Mouse (Mus musculus) CH12.LX (cell line): ENCODE data around the gene Hexdc. TPM values are rescaled to one million over a fixed set of nuclear protein-coding genes. Genes with fewer than 3 reads are reported as not detected.

ENCODE experiments used
- DNase-seq: peaks from one replicate; pipeline ENCODE4 v3.0.0-alpha.2; 2013; ENCODE audit errors: extremely low read depth
- H3K27ac ChIP-seq: 2 replicates; pipeline ENCODE4 v1.5.1; 2012; ENCODE audit warnings: low read depth, mild to moderate bottlenecking, control low read depth, moderate library complexity; ENCODE audit not compliant: insufficient read depth
- H3K27me3 ChIP-seq: replicated peaks from 2 replicates; pipeline ENCODE3; 2012; ENCODE audit warnings: inconsistent platforms
- H3K36me3 ChIP-seq, 2 experiments: replicated peaks in 1 of 2; 2 replicates each; pipeline versions ENCODE3 to v1.6.1; 2012; ENCODE audit warnings: inconsistent platforms in 1 of 2, low read length in 1 of 2, mild to moderate bottlenecking in 1 of 2, mixed read lengths in 1 of 2, moderate library complexity in 1 of 2; ENCODE audit not compliant: control insufficient read depth in 1 of 2, insufficient read depth in 1 of 2
- H3K4me1 ChIP-seq, 2 experiments: 2 replicates each; pipeline ENCODE4 v1.6.1; 2012; ENCODE audit warnings: inconsistent platforms in 1 of 2, moderate library complexity in 1 of 2; ENCODE audit not compliant: insufficient read depth in 2 of 2, control insufficient read depth in 1 of 2
- H3K4me2 ChIP-seq: 2 replicates; pipeline ENCODE4 v1.6.1; 2012; ENCODE audit warnings: low read depth, mild to moderate bottlenecking, control low read depth; ENCODE audit not compliant: poor library complexity, insufficient read depth, severe bottlenecking
- H3K4me3 ChIP-seq, 3 experiments: fragments of 150-350 bp in 1 of 3; sonication (generic) in 1 of 3; replicated peaks in 1 of 3; 2 replicates each; pipeline versions ENCODE3 to v1.5.1; 2011 to 2012; ENCODE audit warnings: low read depth in 2 of 3, low read length in 2 of 3, mild to moderate bottlenecking in 2 of 3, moderate library complexity in 2 of 3, control low read depth in 1 of 3, improper control_type of control experiment in 1 of 3, inconsistent platforms in 1 of 3, mixed read lengths in 1 of 3; ENCODE audit not compliant: poor library complexity in 1 of 3
- H3K79me2 ChIP-seq: replicated peaks from 2 replicates; pipeline ENCODE4 v1.6.1; 2012; ENCODE audit warnings: mild to moderate bottlenecking, moderate library complexity; ENCODE audit not compliant: control insufficient read depth, poor library complexity, insufficient read depth, severe bottlenecking; ENCODE audit errors: extremely low read depth
- H3K9ac ChIP-seq: 2 replicates; pipeline ENCODE4 v1.6.1; 2012; ENCODE audit warnings: low read depth, mild to moderate bottlenecking, control low read depth, moderate library complexity; ENCODE audit not compliant: insufficient read depth
- H3K9me3 ChIP-seq: replicated peaks from 2 replicates; pipeline ENCODE3; 2012; ENCODE audit warnings: low read length, inconsistent platforms, mixed read lengths
- CHD1 ChIP-seq: IDR thresholded peaks from 2 replicates; pipeline ENCODE4 v1.6.1; 2012; ENCODE audit warnings: low read depth, low read length, improper control_type of control experiment, inconsistent platforms
- CHD2 ChIP-seq: IDR thresholded peaks from 2 replicates; pipeline ENCODE4 v1.6.1; 2011; ENCODE audit warnings: low read length, improper control_type of control experiment
- CTCF ChIP-seq, 2 experiments: IDR thresholded peaks in 1 of 2; conservative IDR thresholded peaks in 1 of 2; 2 replicates each; pipeline ENCODE4 v1.5.1; 2011 to 2012; ENCODE audit warnings: low read depth in 2 of 2, low read length in 2 of 2, improper control_type of control experiment in 1 of 2, inconsistent platforms in 1 of 2, mild to moderate bottlenecking in 1 of 2, moderate library complexity in 1 of 2
- ELF1 ChIP-seq: IDR thresholded peaks from 2 replicates; pipeline ENCODE4 v1.6.1; 2014; ENCODE audit warnings: low read depth, mild to moderate bottlenecking, inconsistent platforms, low read length, improper control_type of control experiment
- EP300 ChIP-seq: IDR thresholded peaks from 2 replicates; pipeline ENCODE4 v1.6.1; 2011; ENCODE audit warnings: low read length, improper control_type of control experiment
- GABPA ChIP-seq: IDR thresholded peaks from 2 replicates; pipeline ENCODE4 v1.6.1; 2012; ENCODE audit warnings: low read depth, low read length, improper control_type of control experiment, inconsistent platforms; ENCODE audit not compliant: insufficient replicate concordance
- HCFC1 ChIP-seq: IDR thresholded peaks from 2 replicates; pipeline ENCODE4 v1.6.1; 2012; ENCODE audit warnings: low read depth, mild to moderate bottlenecking, inconsistent platforms, low read length, improper control_type of control experiment
- IRF4 ChIP-seq: IDR thresholded peaks from 2 replicates; pipeline ENCODE4 v1.6.1; 2014; ENCODE audit warnings: low read depth, mild to moderate bottlenecking, inconsistent platforms, low read length, improper control_type of control experiment
- JUN ChIP-seq: IDR thresholded peaks from 2 replicates; pipeline ENCODE4 v1.6.1; 2011; ENCODE audit warnings: low read depth, mild to moderate bottlenecking, low read length, improper control_type of control experiment, moderate library complexity; ENCODE audit not compliant: insufficient read depth
- MAFK ChIP-seq: IDR thresholded peaks from 2 replicates; pipeline ENCODE4 v1.6.1; 2011; ENCODE audit warnings: low read length, improper control_type of control experiment; ENCODE audit not compliant: insufficient replicate concordance
- MAZ ChIP-seq: IDR thresholded peaks from 2 replicates; pipeline ENCODE4 v1.6.1; 2012; ENCODE audit warnings: low read depth, mild to moderate bottlenecking, inconsistent platforms, low read length, improper control_type of control experiment, moderate library complexity
- MXI1 ChIP-seq: IDR thresholded peaks from 2 replicates; pipeline ENCODE4 v1.6.1; 2011; ENCODE audit warnings: mild to moderate bottlenecking, low read depth, low read length, improper control_type of control experiment
- MYC ChIP-seq: IDR thresholded peaks from 2 replicates; pipeline ENCODE4 v1.6.1; 2011; ENCODE audit warnings: low read depth, mild to moderate bottlenecking, improper control_type of control experiment, low read length
- NELFE ChIP-seq: IDR thresholded peaks from 2 replicates; pipeline ENCODE4 v1.6.1; 2011; ENCODE audit warnings: low read depth, low read length, improper control_type of control experiment
- NRF1 ChIP-seq: IDR thresholded peaks from 2 replicates; pipeline ENCODE4 v1.6.1; 2014; ENCODE audit warnings: low read depth, mild to moderate bottlenecking, inconsistent platforms, low read length, improper control_type of control experiment, moderate library complexity
- POLR2A ChIP-seq: IDR thresholded peaks from 2 replicates; pipeline ENCODE4 v1.6.1; 2011; ENCODE audit warnings: low read depth, mild to moderate bottlenecking, improper control_type of control experiment, low read length
- POLR2AphosphoS2 ChIP-seq: IDR thresholded peaks from 2 replicates; pipeline ENCODE4 v1.6.1; 2011; ENCODE audit warnings: low read depth, low read length, improper control_type of control experiment
- RAD21 ChIP-seq: IDR thresholded peaks from 2 replicates; pipeline ENCODE4 v1.6.1; 2011; ENCODE audit warnings: low read depth, mild to moderate bottlenecking, low read length, improper control_type of control experiment, moderate library complexity
- RCOR1 ChIP-seq: conservative IDR thresholded peaks from 2 replicates; pipeline ENCODE4 v1.6.1; 2012; ENCODE audit warnings: low read depth, mild to moderate bottlenecking, inconsistent platforms, low read length, improper control_type of control experiment
- SIN3A ChIP-seq: IDR thresholded peaks from 2 replicates; pipeline ENCODE4 v1.6.1; 2012; ENCODE audit warnings: low read length, improper control_type of control experiment, inconsistent platforms
- SMC3 ChIP-seq: IDR thresholded peaks from 2 replicates; pipeline ENCODE4 v1.6.1; 2011; ENCODE audit warnings: low read depth, low read length, improper control_type of control experiment
- ZC3H11A ChIP-seq: IDR thresholded peaks from 2 replicates; pipeline ENCODE4 v1.6.1; 2012; ENCODE audit warnings: low read depth, mild to moderate bottlenecking, inconsistent platforms, low read length, improper control_type of control experiment
- ZKSCAN1 ChIP-seq: IDR thresholded peaks from 2 replicates; pipeline ENCODE4 v1.6.1; 2012; ENCODE audit warnings: low read depth, inconsistent platforms, low read length, improper control_type of control experiment, borderline replicate concordance
- dilution Hi-C: fragments of 300-500 bp; cut with MboI; formaldehyde crosslinking; loops from 2 replicates; pipeline ENCODE4 v1.14.3; 2020; ENCODE audit warnings: low sequenced_read_pairs; ENCODE audit not compliant: extremely low pct_unique_long_range_greater_than_20kb, extremely low pct_ligation_motif_present
- in situ Hi-C: fragments of 300-500 bp; cut with MboI; formaldehyde crosslinking; loops from 3 replicates; pipeline ENCODE4 v1.14.3; 2019; ENCODE audit warnings: low sequenced_read_pairs, low pct_ligation_motif_present, low pct_unique_long_range_greater_than_20kb, mixed read lengths
- polyA plus RNA-seq: library from polyadenylated mRNA; unstranded; fragments of >175 nt; gene quantifications from 2 replicates; pipeline ENCODE4 v1.2.1, GENCODE M21; 2012; ENCODE audit warnings: low read depth; ENCODE audit not compliant: insufficient read length
- total RNA-seq, 2 experiments: library from RNA; depleted of rRNA; stranded (reverse); fragments of 300-350 nt in 1 of 2; fragments of >200 nt in 1 of 2; gene quantifications; 2 replicates each; pipeline ENCODE4 v1.2.3; 2012 to 2014

Hexdc gene
- total and polyA plus RNA-seq, 3 experiments, result 8.8 to 11.6 (median 10.6) TPM

GRCm38 (mm10) chr11:121176285-121177270 is 27.7 kb upstream of the Hexdc start:
- dilution Hi-C loops (no loop called here), in situ Hi-C loops (no loop called here)
- no peak overlapping the region for H3K9ac ChIP-seq
- H3K9me3 ChIP-seq, result no peaks in the 10 kb centered on the region
- H3K4me2 ChIP-seq, result no peak overlapping the region
- H3K4me3 ChIP-seq, result no peak overlapping the region
- no peaks in the 10 kb centered on the region for H3K79me2 ChIP-seq
- H3K27me3 ChIP-seq, result no peaks in the 10 kb centered on the region
- peak; percentile 79 for DNase-seq
- peaks cover 6 to 15% of the 10 kb centered on the region in 2 experiments; a peak in 3 of 4 replicates for H3K4me1 ChIP-seq
- TF ChIP-seq MAFK, result no peak
- peak; percentile 92 to 97 for TF ChIP-seq CTCF (conservative IDR thresholded peaks at IDR 0.05 in 1 of 2, IDR thresholded peaks at IDR 0.05 in 1 of 2; ENCODE audit: low read depth in 2 of 2, low read length in 2 of 2)
- TF ChIP-seq ZC3H11A, result 0 out of 2 replicates have a peak, but pooled peaks have one; percentile 5
- TF ChIP-seq GABPA, result no peak
- no peak for TF ChIP-seq SIN3A
- no peak for TF ChIP-seq HCFC1
- TF ChIP-seq EP300, result no peak
- no peak for TF ChIP-seq NRF1
- no peak for TF ChIP-seq POLR2AphosphoS2
- TF ChIP-seq NELFE, result peak; percentile 40; the same call in 1 of the 2 replicates
- no peak for TF ChIP-seq JUN
- peak; percentile 52; the same call in 1 of the 2 replicates for TF ChIP-seq MAZ
- TF ChIP-seq RAD21, result peak; percentile 80
- no peak for TF ChIP-seq ZKSCAN1
- peak; percentile 64 for TF ChIP-seq IRF4
- TF ChIP-seq MYC, result no peak
- no peak for TF ChIP-seq CHD2
- no peak for TF ChIP-seq MXI1
- TF ChIP-seq RCOR1, result no peak
- TF ChIP-seq POLR2A, result no peak
- no peak for TF ChIP-seq CHD1
- TF ChIP-seq ELF1, result no peak
- TF ChIP-seq SMC3, result peak; percentile 83
- no peak overlapping the region for H3K27ac ChIP-seq
- peaks cover under 1 to 7% of the 10 kb centered on the region in 2 experiments for H3K36me3 ChIP-seq
